Mouse (Mus musculus): Measurements from ENCODE around the gene Agpat3.

DNA sequence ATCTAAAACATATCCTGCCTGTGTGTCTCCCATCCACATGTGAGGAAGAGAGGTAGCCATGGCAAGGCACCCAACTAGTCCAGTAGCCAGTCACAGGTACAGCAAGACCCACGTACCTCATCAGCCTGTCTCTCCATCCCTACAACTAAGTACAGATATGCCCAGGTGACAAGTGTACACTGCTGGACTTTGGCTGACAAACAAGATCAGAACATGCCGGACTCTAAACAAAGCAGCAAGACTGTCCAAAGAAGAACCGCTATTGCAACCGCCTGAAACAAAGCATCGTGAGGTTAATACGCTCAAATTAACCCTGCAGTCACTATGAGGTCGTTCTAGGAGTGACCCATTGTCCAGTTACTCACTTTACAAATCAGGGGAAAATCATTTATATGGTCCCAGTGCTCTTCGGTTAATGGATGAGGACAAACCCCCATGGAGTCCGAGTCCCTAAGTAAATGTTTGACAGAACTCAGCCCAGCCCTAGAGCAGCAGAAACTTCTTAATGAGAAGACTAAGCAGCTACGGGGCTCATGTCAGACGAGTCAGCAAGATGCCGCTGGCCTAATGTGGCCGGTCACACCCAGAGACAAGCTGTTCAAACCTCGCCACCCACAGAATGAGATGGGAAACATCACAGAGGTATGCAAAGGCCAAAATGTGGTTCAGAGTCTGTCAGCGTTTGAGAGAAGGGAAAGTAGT is 2.7 kb downstream of the Agpat3 start:
- no peak for TF ChIP-seq CTCF (IDR thresholded peaks at IDR 0.05; ENCODE audit: low read depth)
- TF ChIP-seq EP300 (optimal IDR thresholded peaks at IDR 0.05), result no peak
